Mouse (Mus musculus): ENCODE measurements around the gene Rpl27.

The Rpl27 gene

GRCm38 (mm10) chr11:101442127-101442693, at the start of gene Rpl27:
Gene Rpl27 (plus strand): TSS chr11:101442298.
- CTCF ChIA-PET, result interaction anchor here (0.5 to 1.8 kb wide), 89 partner anchors 8 to 1027 kb away, joined by 3 to 21 read pairs (median 4); partner anchors contain the start of genes Ptges3l (in 3 of the 4), Rundc1 (in 3 of the 4), Becn1 (in 2 of the 4) and Cntd1 (in 2 of the 4)
- POLR2A ChIA-PET, result interaction anchor here (0.5 to 22.5 kb wide), 295 partner anchors 9 to 1716 kb away, joined by 3 to 550 read pairs (median 4); partner anchors contain the start of genes Gm27029 (in 4 of the 4), Ptges3l (in 4 of the 4), Rnd2 (in 4 of the 4) and Rundc1 (in 4 of the 4)

- ChIA-PET CTCF (interaction anchor here (0.5 to 5.2 kb wide), 83 partner anchors 8 to 542 kb away, joined by 3 to 105 read pairs (median 5); partner anchors contain the start of genes Aoc2 (in 3 of the 4), Becn1 (in 2 of the 4), Rpl27 (in 2 of the 4) and Aarsd1 (in 1 of the 4)), POLR2A (interaction anchor here in 3 of 4 experiments (0.6 to 1.6 kb wide), 29 partner anchors 9 to 911 kb away, joined by 3 to 15 read pairs (median 3); partner anchors contain the start of genes Rpl27 (in 3 of the 3), Aoc2 (in 2 of the 3), Becn1 (in 1 of the 3) and Cntd1 (in 1 of the 3))
Observed at GRCm38 (mm10) chr11:101395110-101395509, 47.0 kb upstream of the Rpl27 start.

- ChIA-PET CTCF (interaction anchor here (1.1 to 2.7 kb wide), 7 partner anchors 10 to 113 kb away, joined by 3 to 11 read pairs (median 8); partner anchors contain the start of genes Rpl27 (in 2 of the 4), Becn1 (in 1 of the 4), Ptges3l (in 1 of the 4) and Rundc1 (in 1 of the 4)), POLR2A (interaction anchor here in 3 of 4 experiments (0.7 to 11.9 kb wide), 9 partner anchors 9 to 194 kb away, joined by 3 to 179 read pairs (median 5); partner anchors contain the start of genes Rpl27 (in 3 of the 3), Ptges3l (in 2 of the 3), Rundc1 (in 2 of the 3) and Gm27029 (in 1 of the 3))
Observed at GRCm38 (mm10) chr11:101415306-101415705, 26.8 kb upstream of the Rpl27 start.

GRCm38 (mm10) chr11:101416433-101417100, 25.5 kb upstream of the Rpl27 start:
- POLR2A ChIA-PET, result interaction anchor here (0.6 to 11.9 kb wide), 34 partner anchors 8 to 1094 kb away, joined by 3 to 179 read pairs (median 4); partner anchors contain the start of genes Rnd2 (in 3 of the 4), Rpl27 (in 3 of the 4), Nbr1 (in 2 of the 4) and Ptges3l (in 2 of the 4)
- CTCF ChIA-PET, result interaction anchor here (0.6 to 2.7 kb wide), 19 partner anchors 8 to 486 kb away, joined by 3 to 11 read pairs (median 3); partner anchors contain the start of genes Rpl27 (in 3 of the 4), Ptges3l (in 2 of the 4), Rundc1 (in 2 of the 4) and Becn1 (in 1 of the 4)

- ChIA-PET POLR2A (interaction anchor here (0.6 to 11.9 kb wide), 28 partner anchors 8 to 225 kb away, joined by 3 to 179 read pairs (median 4); partner anchors contain the start of genes Rnd2 (in 3 of the 4), Rpl27 (in 3 of the 4), Nbr1 (in 2 of the 4) and Ptges3l (in 2 of the 4)), CTCF (interaction anchor here in 3 of 4 experiments (0.8 to 2.7 kb wide), 6 partner anchors 22 to 116 kb away, joined by 3 to 10 read pairs (median 4); partner anchors contain the start of genes Becn1 (in 1 of the 3) and Rpl27 (in 1 of the 3))
Observed at GRCm38 (mm10) chr11:101417101-101417855, 24.8 kb upstream of the Rpl27 start, which contains the start of gene Aarsd1. Gene Aarsd1 (minus strand): TSS chr11:101417615.

GRCm38 (mm10) chr11:101418991-101419390, 23.1 kb upstream of the Rpl27 start:
- CTCF ChIA-PET, result interaction anchor here (0.5 to 2.3 kb wide), 30 partner anchors 9 to 712 kb away, joined by 3 to 21 read pairs (median 5); partner anchors contain the start of genes Rpl27 (in 3 of the 4), Cntnap1 (in 1 of the 4), Plekhh3 (in 1 of the 4) and Tmem106a (in 1 of the 4)
- POLR2A ChIA-PET, result interaction anchor here (0.6 to 11.9 kb wide), 28 partner anchors 8 to 239 kb away, joined by 3 to 179 read pairs (median 4); partner anchors contain the start of genes Rpl27 (in 4 of the 4), Aoc2 (in 1 of the 4), Cntd1 (in 1 of the 4) and Coa3 (in 1 of the 4)

- ChIA-PET POLR2A (interaction anchor here (0.5 to 11.9 kb wide), 29 partner anchors 9 to 801 kb away, joined by 3 to 179 read pairs (median 3); partner anchors contain the start of genes Rpl27 (in 4 of the 4), Cntd1 (in 1 of the 4), Coa3 (in 1 of the 4) and Nkiras2 (in 1 of the 4)), CTCF (interaction anchor here (0.5 to 2.3 kb wide), 36 partner anchors 9 to 422 kb away, joined by 3 to 21 read pairs (median 4); partner anchors contain the start of genes Rpl27 (in 4 of the 4), Cntnap1 (in 1 of the 4), Plekhh3 (in 1 of the 4) and Tmem106a (in 1 of the 4))
Observed at GRCm38 (mm10) chr11:101419610-101420009, 22.5 kb upstream of the Rpl27 start.

- CTCF ChIA-PET, result interaction anchor here (0.5 to 2.3 kb wide), 22 partner anchors 17 to 422 kb away, joined by 3 to 21 read pairs (median 4); partner anchors contain the start of genes Rpl27 (in 3 of the 4), Cntnap1 (in 1 of the 4), Plekhh3 (in 1 of the 4) and Vat1 (in 1 of the 4)
- POLR2A ChIA-PET, result interaction anchor here (0.5 to 11.9 kb wide), 24 partner anchors 14 to 801 kb away, joined by 3 to 179 read pairs (median 3); partner anchors contain the start of genes Rpl27 (in 4 of the 4), Cntd1 (in 1 of the 4), Coa3 (in 1 of the 4) and Nkiras2 (in 1 of the 4)
Observed at GRCm38 (mm10) chr11:101420148-101420547, 21.9 kb upstream of the Rpl27 start.

- POLR2A ChIA-PET, result interaction anchor here (0.8 to 14.8 kb wide), 31 partner anchors 8 to 304 kb away, joined by 3 to 207 read pairs (median 4); partner anchors contain the start of genes Rpl27 (in 4 of the 4), Wnk4 (in 2 of the 4), Aarsd1 (in 1 of the 4) and Aoc2 (in 1 of the 4)
- CTCF ChIA-PET, result interaction anchor here in 3 of 4 experiments (0.6 to 2.1 kb wide), 9 partner anchors 10 to 809 kb away, joined by 3 to 10 read pairs (median 3); partner anchors contain the start of gene Rpl27 (in 1 of the 3)
Observed at GRCm38 (mm10) chr11:101424105-101424851, 17.8 kb upstream of the Rpl27 start, which contains the start of gene Gm27029. Gene Gm27029 (minus strand): TSS chr11:101424796.

GRCm38 (mm10) chr11:101424925-101425813, 16.9 kb upstream of the Rpl27 start, which contains the start of the genes Rundc1 and Ptges3l:
Gene Rundc1 (plus strand): TSS chr11:101425085.
Gene Ptges3l (minus strand): TSS chr11:101425333.
- POLR2A ChIA-PET, result interaction anchor here (0.6 to 14.8 kb wide), 37 partner anchors 8 to 897 kb away, joined by 3 to 207 read pairs (median 4); partner anchors contain the start of genes Rpl27 (in 4 of the 4), Aarsd1 (in 2 of the 4), Wnk4 (in 2 of the 4) and Acly (in 1 of the 4)
- CTCF ChIA-PET, result interaction anchor here (0.5 to 1.8 kb wide), 10 partner anchors 9 to 1021 kb away, joined by 3 to 13 read pairs (median 4); partner anchors contain the start of gene Rpl27 (in 3 of the 4)

- ChIA-PET POLR2A (interaction anchor here in 3 of 4 experiments (0.8 to 14.8 kb wide), 9 partner anchors 10 to 166 kb away, joined by 3 to 207 read pairs (median 5); partner anchors contain the start of genes Rpl27 (in 3 of the 3) and Wnk4 (in 1 of the 3)), CTCF (interaction anchor here in 3 of 4 experiments (0.5 to 1.6 kb wide), 3 partner anchors 16 to 1020 kb away, joined by 4 to 13 read pairs (median 5); partner anchors contain the start of gene Rpl27 (in 2 of the 3))
Observed at GRCm38 (mm10) chr11:101426165-101426564, 15.9 kb upstream of the Rpl27 start.

GRCm38 (mm10) chr11:101431327-101431726, 10.8 kb upstream of the Rpl27 start:
- CTCF ChIA-PET, result interaction anchor here in 1 of 4 experiments (0.9 to 1.0 kb wide), 2 partner anchors 8 to 11 kb away, joined by 3 to 4 read pairs; partner anchors contain the start of gene Rpl27
- POLR2A ChIA-PET, result interaction anchor here in 3 of 4 experiments (0.7 to 14.8 kb wide), 3 partner anchors 11 to 12 kb away, joined by 5 to 207 read pairs (median 5); partner anchors contain the start of gene Rpl27 (in 3 of the 3)

GRCm38 (mm10) chr11:101433396-101433795, 8.7 kb upstream of the Rpl27 start:
- ChIA-PET POLR2A (interaction anchor here (0.8 to 14.8 kb wide), 16 partner anchors 8 to 425 kb away, joined by 3 to 207 read pairs (median 6); partner anchors contain the start of genes Rpl27 (in 4 of the 4), Aarsd1 (in 2 of the 4), Gm27029 (in 2 of the 4) and Ptges3l (in 2 of the 4)), CTCF (interaction anchor here in 2 of 4 experiments (0.5 to 2.1 kb wide), 7 partner anchors 9 to 1969 kb away, joined by 3 to 15 read pairs (median 4); partner anchors contain the start of genes Rpl27 (in 2 of the 2), Gm27029 (in 1 of the 2), Ptges3l (in 1 of the 2) and Rundc1 (in 1 of the 2))
